Mouse (Mus musculus): ENCODE results near the gene Olfr49. TPM values are rescaled to one million over a fixed set of nuclear protein-coding genes. Genes with fewer than 3 reads are reported as not detected.

Gene Olfr49
- total and polyA plus RNA-seq, 3 experiments = not detected

DNA sequence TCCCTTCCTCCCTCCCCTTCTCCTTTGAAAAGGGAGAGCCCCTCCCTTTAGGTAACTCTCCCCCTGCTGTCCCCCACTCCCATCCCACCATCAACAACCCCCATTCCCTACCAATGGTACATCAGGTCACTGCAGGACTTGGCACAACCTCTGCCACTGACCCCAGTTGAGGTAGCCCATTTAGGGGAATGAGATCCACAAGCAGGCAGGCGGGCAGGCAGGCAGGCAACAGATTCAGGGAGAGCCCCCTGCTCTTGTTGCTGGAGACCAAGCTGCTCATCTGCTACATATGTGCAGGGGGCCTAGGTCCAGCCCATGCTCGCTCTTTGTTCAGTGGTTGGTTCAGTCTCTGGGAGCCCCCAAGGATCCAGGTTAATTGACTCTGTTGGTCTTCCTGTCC, 8.3 kb downstream of the Olfr49 start:
- no peak overlapping the region for H3K27ac ChIP-seq
- TF ChIP-seq EP300 (IDR thresholded peaks at IDR 0.05; ENCODE audit: insufficient read depth, low read depth, low read length) (no peak), CTCF (IDR thresholded peaks at IDR 0.05) (no peak), POLR2A (IDR thresholded peaks at IDR 0.05; ENCODE audit: insufficient read depth, low read depth, low read length) (no peak)
- H3K9ac ChIP-seq (ENCODE audit: low read depth, low read length) = no peak overlapping the region
- no peak overlapping the region for H3K4me3 ChIP-seq
- no peaks in the 10 kb centered on the region for H3K4me1 ChIP-seq (ENCODE audit: control insufficient read depth, insufficient read depth, low read length)
- no peak for DNase-seq
- no peaks in the 10 kb centered on the region for H3K79me2 ChIP-seq (replicated peaks; ENCODE audit: control insufficient read depth, insufficient read depth, low read length)
- intact Hi-C loops (cut with DNase I) = no loop called here
- H3K36me3 ChIP-seq (ENCODE audit: control insufficient read depth, insufficient read depth, low read length) = no peaks in the 10 kb centered on the region
- 87% methylated on average over 2 of the region's 2 CpGs for WGBS
- H3K27me3 ChIP-seq (ENCODE audit: control insufficient read depth, insufficient read depth, low read length) = no peaks in the 10 kb centered on the region

DNA sequence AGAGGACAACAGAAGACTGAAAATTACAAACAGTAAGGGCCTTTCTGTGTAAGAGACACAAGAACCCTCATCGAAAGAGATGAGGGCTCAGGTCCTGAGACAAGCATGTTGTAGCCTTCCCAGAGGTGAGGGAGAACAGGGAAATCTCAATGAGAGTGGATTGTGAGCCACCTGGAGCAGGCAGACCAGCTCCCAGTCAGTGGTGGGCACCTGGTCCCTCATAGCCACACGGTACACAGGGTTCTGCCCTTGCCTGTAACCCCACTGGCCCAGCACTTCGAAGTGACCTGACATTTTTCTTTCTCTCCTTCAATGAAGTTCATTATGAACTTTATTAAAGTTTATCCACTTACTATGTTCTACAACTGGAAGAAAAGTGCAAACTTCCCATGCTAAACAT, 12.0 kb downstream of the Olfr49 start:
- no peak for TF ChIP-seq EP300 (IDR thresholded peaks at IDR 0.05; ENCODE audit: insufficient read depth, low read depth, low read length)
- no peak for TF ChIP-seq CTCF (IDR thresholded peaks at IDR 0.05)
- no peak for TF ChIP-seq POLR2A (IDR thresholded peaks at IDR 0.05; ENCODE audit: insufficient read depth, low read depth, low read length)

DNA sequence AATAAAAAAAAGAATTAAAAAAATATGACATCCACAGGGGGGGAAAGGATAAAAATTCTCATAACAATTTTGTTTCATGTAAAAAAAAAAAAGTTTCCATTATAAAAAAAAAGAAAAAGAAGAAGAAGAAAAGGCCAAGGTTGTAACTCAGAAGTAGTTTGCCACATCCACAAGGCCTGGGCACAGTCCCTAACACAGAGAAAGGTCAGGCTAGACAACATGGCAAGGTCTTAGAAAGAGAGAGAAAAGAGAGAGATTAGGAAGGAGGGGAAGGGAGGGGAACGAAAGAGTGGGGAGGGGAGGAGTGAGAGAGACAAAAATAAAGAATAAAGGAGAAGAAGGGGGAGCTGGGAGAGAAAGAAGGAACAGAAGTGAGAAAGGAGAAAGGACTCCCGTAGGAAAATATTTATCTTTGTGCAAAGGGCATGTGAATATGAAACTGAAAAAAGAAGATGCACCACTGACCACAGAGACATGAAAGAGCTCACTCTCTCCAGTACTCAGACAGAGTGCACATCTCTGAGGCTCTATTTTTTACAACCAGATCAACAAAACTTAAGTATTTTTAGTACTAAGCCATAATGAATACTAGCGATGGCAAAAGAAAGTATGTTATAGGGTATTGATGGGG, 12.6 kb downstream of the Olfr49 start:
- TF ChIP-seq CTCF (IDR thresholded peaks at IDR 0.05) = no peak
- 79% methylated on average over 3 of the region's 3 CpGs for WGBS
- Histone ChIP-seq H3K27ac (no peak overlapping the region), H3K36me3 (ENCODE audit: control insufficient read depth, insufficient read depth, low read length) (no peaks in the 10 kb centered on the region), H3K27me3 (ENCODE audit: control insufficient read depth, insufficient read depth, low read length) (no peaks in the 10 kb centered on the region), H3K4me1 (ENCODE audit: control insufficient read depth, insufficient read depth, low read length) (no peaks in the 10 kb centered on the region), H3K79me2 (replicated peaks; ENCODE audit: control insufficient read depth, insufficient read depth, low read length) (no peaks in the 10 kb centered on the region), H3K9ac (ENCODE audit: low read depth, low read length) (no peak overlapping the region), H3K4me3 (no peak overlapping the region)
- no peak for DNase-seq
- intact Hi-C loops (cut with DNase I) = no loop called here

More for the DNA sequence above, 12.0 kb downstream of the Olfr49 start:
- H3K27me3 ChIP-seq (ENCODE audit: control insufficient read depth, insufficient read depth, low read length) = no peaks in the 10 kb centered on the region
- intact Hi-C loops (cut with DNase I) = no loop called here
- DNase-seq = no peak
- H3K27ac ChIP-seq = no peak overlapping the region
- no peaks in the 10 kb centered on the region for H3K79me2 ChIP-seq (replicated peaks; ENCODE audit: control insufficient read depth, insufficient read depth, low read length)
- H3K9ac ChIP-seq (ENCODE audit: low read depth, low read length) = no peak overlapping the region
- H3K4me3 ChIP-seq = no peak overlapping the region
- H3K4me1 ChIP-seq (ENCODE audit: control insufficient read depth, insufficient read depth, low read length) = no peaks in the 10 kb centered on the region
- no peaks in the 10 kb centered on the region for H3K36me3 ChIP-seq (ENCODE audit: control insufficient read depth, insufficient read depth, low read length)
- 84% methylated on average over 3 of the region's 3 CpGs for WGBS

DNA sequence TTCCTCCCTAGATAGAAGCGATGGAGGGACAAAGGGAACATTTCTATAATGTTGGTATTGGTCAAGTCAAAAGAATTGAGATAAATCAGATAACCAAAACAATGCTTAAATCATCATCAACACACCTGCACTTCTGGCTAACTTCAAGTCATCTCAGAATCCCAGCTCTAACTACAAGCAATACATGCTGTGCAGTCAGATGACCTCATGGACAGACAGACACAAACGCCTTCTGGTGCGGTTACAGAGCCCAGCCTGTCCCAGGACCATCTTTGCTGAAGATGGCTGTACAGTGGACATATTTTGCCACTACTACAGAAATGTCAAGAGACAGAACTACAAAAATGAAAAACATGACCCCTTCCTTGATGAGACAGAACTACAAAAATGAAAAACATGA, 14.3 kb downstream of the Olfr49 start:
- Histone ChIP-seq H3K79me2 (replicated peaks; ENCODE audit: control insufficient read depth, insufficient read depth, low read length) (no peaks in the 10 kb centered on the region), H3K27me3 (ENCODE audit: control insufficient read depth, insufficient read depth, low read length) (no peaks in the 10 kb centered on the region), H3K4me1 (ENCODE audit: control insufficient read depth, insufficient read depth, low read length) (no peaks in the 10 kb centered on the region), H3K9ac (ENCODE audit: low read depth, low read length) (no peak overlapping the region), H3K4me3 (no peak overlapping the region), H3K27ac (no peak overlapping the region), H3K36me3 (ENCODE audit: control insufficient read depth, insufficient read depth, low read length) (no peaks in the 10 kb centered on the region)
- WGBS = 85% methylated on average over 3 of the region's 3 CpGs
- no peak for DNase-seq
- intact Hi-C loops (cut with DNase I) = no loop called here
- TF ChIP-seq CTCF (IDR thresholded peaks at IDR 0.05) (no peak), EP300 (IDR thresholded peaks at IDR 0.05; ENCODE audit: insufficient read depth, low read depth, low read length) (no peak), POLR2A (IDR thresholded peaks at IDR 0.05; ENCODE audit: insufficient read depth, low read depth, low read length) (no peak)

DNA sequence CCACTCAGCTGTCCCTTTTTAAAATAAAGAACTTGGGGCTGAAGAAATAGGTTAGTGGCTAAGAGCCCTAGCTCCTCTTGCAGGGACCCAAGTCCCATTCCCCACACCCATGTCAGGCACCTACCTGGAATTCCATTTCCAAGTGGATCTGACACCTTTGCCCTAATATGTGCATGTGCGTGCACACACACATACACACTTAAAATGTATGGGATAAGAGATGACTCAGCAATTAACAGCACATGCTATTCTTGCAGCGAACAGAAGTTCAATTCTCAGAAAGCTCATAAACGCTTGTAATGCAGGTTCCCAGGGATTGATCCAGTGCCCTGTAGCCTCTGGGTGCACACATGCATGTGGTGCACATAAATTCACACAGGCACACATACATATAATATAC, 15.2 kb downstream of the Olfr49 start:
- intact Hi-C loops (cut with DNase I) = no loop called here
- Histone ChIP-seq H3K36me3 (ENCODE audit: control insufficient read depth, insufficient read depth, low read length) (no peaks in the 10 kb centered on the region), H3K79me2 (replicated peaks; ENCODE audit: control insufficient read depth, insufficient read depth, low read length) (no peaks in the 10 kb centered on the region), H3K27me3 (ENCODE audit: control insufficient read depth, insufficient read depth, low read length) (no peaks in the 10 kb centered on the region), H3K4me1 (ENCODE audit: control insufficient read depth, insufficient read depth, low read length) (no peaks in the 10 kb centered on the region), H3K4me3 (no peak overlapping the region), H3K27ac (no peak overlapping the region), H3K9ac (ENCODE audit: low read depth, low read length) (no peak overlapping the region)
- WGBS = 98% methylated on average over 3 of the region's 3 CpGs
- DNase-seq = no peak
- TF ChIP-seq CTCF (IDR thresholded peaks at IDR 0.05) (no peak), EP300 (IDR thresholded peaks at IDR 0.05; ENCODE audit: insufficient read depth, low read depth, low read length) (no peak), POLR2A (IDR thresholded peaks at IDR 0.05; ENCODE audit: insufficient read depth, low read depth, low read length) (no peak)

DNA sequence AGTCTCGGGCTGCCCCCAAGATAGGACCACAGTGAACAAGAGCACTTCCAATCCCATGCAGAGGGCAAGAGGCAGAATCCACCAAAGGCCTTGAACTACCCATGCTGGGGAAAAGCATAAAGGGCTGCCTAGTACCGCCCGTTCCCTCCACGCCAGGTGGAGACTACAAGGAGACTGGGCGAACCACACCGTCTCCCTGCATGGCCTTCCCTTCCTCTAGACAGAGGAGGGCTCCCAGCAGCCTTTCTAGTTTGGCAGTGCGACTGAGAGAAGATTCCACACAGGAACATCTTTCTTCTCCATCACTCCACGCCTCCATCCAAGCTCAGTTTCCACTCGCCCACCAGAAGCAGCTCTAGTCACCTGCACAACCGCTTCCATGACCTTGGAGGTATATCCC, 16.8 kb downstream of the Olfr49 start:
- Histone ChIP-seq H3K4me3 (no peak overlapping the region), H3K9ac (ENCODE audit: low read depth, low read length) (no peak overlapping the region), H3K36me3 (ENCODE audit: control insufficient read depth, insufficient read depth, low read length) (no peaks in the 10 kb centered on the region), H3K79me2 (replicated peaks; ENCODE audit: control insufficient read depth, insufficient read depth, low read length) (no peaks in the 10 kb centered on the region), H3K27me3 (ENCODE audit: control insufficient read depth, insufficient read depth, low read length) (no peaks in the 10 kb centered on the region), H3K4me1 (ENCODE audit: control insufficient read depth, insufficient read depth, low read length) (no peaks in the 10 kb centered on the region), H3K27ac (no peak overlapping the region)
- TF ChIP-seq CTCF (IDR thresholded peaks at IDR 0.05) (no peak), POLR2A (IDR thresholded peaks at IDR 0.05; ENCODE audit: insufficient read depth, low read depth, low read length) (no peak), EP300 (IDR thresholded peaks at IDR 0.05; ENCODE audit: insufficient read depth, low read depth, low read length) (no peak)
- intact Hi-C loops (cut with DNase I) = no loop called here
- DNase-seq = no peak
- WGBS = 96% methylated on average over 10 of the region's 10 CpGs

Measured in heart, adult 2 months (tissue).